Mouse (Mus musculus) right cerebral cortex, adult 2 months (tissue): ENCODE measurements around the gene Best1.
A peak's percentile ranks its signal among the peaks of the same experiment; 100 is the strongest.

ENCODE experiments used
- DNase-seq, 2 experiments: peaks; one replicate each; pipeline ENCODE4 v3.0.0; 2021 to 2022; ENCODE audit warnings: low spot score in 2 of 2

Gene Best1

DNA sequence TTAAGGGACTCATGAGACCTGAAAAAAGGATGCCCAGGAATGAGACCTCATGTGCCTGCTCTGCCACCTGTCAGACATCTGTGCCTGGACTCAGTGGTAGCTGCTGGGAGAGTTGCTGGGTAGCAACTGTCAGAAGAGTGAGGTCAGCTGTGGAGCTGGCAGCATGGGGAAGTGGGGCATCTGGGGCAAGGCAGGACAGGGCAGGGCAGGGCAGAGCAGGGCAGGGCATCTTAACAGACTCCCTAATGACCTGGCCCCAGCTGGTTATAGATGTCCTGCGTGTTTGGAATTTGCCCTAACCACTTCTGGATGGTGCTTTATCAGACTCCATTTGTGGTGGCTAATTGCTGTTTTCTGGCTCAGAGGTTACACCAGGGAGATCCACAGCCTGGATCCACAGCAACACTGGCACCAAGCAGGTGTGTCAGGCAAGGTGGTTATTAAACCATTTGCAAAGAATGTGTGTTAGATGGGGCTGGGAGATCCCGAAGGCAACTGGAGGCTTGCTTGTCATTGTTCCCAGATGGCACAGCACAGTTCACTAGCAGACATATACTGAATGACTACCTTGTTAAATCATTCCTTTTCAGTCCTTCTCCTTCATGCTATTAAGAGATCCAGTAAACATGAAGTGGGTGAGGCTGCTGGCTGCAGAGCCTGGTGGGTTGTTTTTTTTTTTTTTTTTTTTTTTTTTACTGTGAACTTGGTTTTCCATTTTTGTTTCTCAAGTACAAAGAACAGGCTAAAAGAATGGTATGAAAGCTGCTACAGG is 35.2 kb downstream of the Best1 start:
- no peak for DNase-seq

DNA sequence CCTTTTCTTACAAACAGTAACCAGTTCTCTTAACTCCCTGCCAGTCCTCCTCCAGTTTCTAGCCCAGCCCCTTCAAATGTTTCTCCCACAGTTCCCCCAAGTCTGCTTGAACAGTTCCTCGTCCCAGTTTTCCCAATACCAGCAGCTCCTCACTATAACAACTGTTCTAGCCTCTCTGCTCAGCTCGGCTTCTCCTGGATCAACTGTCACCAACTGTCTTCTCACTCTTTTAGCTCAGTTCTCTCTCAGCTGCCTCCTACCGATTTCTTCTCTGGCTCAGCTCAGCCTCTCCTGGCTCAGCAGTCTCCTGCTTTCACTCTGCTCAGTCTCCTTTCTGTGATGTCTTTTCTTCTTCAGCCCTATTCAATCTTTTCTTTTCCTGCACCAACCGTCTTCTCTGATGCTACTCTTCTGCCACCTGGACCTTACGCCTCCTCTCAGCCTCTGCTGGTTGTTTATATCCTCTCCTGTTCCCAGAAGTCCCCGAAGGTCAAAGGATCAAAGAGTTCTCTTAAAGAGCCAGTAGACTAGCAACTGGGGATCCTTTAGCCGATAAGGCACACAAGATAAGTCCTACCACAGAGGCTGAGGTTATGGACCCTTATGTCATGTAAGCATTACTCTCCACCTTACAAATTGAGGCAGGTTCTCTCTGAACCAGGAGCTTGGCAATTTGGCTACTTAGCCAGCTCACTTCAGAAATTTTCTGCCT is 37.1 kb downstream of the Best1 start:
- DNase-seq, result peak in 1 of 2 experiments; percentile 49

DNA sequence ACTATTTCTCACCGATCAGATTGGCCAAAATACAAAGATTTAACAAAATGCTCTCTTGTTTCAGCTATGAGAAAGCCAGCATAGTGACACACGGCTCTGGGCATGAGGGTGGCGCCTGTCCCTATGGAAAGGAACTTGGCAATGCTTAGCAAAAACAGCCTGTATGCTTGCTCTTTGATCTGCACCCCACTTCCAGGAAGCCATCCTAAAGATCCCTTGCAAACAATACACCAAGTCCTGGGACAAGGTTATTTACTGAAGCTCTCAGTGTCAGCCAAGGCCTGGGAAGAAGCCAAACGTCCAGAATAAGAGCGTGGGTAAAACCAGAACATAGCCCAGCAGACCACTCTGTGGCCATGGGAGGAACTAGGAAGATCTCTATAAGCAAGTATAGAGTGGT is 40.7 kb downstream of the Best1 start:
- no peak for DNase-seq

DNA sequence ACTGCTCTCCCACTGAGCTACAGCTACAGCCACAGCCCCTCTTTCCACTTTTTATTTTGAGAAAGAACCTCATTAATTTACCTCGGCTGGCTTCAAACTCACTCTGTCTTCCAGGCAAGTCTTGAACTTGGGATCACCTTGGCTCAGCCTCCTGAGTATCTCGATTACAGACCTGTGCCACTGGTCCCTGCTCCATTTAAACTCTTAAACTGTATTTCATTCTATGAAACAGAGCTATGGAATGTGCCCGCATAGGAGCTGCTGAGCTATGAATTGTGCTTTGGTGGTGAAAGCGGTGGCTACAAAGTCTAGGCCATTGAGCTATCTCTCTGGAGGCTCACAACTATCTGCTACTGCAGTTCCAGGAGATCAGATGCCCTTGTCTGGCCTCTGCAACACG is 43.5 kb downstream of the Best1 start:
- DNase-seq, result no peak

DNA sequence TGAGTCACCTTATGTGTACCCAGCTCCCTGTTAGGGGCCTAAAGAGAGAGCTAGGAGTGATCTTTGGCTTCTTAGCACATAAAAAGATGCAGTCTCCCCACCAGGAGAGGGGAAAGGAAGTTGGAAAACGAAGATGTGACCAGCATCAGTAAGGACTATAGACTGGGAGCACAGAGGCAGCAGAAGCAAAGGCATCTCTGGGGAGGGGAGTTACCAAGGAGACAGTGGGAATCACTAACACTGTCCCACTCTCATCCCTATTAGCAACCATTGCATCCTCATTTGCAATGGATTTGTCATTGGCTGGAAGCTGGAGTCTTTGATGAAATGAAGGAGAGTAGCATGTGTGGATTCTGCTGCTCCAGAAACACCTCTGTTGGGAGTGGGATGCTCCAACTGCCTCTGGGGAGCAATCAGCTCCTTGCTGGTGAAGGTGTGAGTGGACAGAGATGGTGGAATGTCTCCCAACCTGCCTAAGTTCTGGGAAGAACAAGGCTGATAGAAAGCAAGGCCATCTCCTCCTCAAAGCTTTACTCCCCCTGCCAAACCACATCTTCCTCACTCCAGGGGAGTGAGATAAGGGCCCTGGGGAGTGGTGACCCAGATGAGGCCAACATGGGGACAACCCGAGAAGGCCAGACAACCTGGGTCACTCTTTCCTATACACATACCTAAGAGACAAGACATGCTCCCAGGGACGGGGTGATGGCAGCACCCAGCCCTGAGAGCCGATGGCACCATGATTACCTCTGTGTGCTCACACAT is 44.6 kb downstream of the Best1 start:
- DNase-seq, result no peak

DNA sequence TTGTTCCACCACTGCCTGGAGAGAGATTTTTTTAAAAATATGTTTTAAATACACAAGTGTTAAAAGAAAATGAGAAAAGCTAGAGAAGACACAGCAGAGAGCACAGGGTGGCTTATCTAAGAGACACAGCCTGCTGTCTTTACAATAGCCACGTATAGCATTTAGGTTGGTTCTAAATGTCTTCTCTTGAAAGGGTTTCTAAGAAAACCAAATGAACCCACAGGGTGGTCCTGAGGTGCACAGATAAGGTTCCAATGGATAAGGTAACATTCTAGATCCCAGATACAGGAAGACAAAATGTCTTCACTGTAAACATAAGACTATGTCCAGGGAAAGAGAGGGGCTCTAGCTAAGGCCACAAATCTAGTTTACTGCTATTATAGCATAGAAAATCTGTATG is 46.0 kb downstream of the Best1 start:
- no peak for DNase-seq

DNA sequence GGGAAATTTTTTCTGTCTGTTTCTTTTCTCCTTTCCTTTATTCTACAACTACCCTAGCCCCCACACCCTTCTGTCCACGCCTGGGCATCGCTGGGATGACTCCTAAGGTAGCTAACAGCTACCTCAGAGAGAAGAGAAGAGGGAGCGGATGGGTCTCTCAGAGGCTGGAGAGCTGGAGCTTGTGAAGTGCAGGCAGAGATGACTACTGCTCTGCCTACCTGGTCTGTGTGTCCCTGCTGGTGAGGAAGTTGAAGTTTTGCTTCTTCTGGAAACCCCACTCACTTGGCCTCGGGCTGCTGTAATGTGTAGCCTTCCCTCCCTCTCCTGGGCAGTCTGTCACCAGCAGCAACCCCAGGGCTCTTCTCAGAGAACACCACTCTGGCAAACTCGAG is 46.6 kb downstream of the Best1 start:
- DNase-seq, result no peak

DNA sequence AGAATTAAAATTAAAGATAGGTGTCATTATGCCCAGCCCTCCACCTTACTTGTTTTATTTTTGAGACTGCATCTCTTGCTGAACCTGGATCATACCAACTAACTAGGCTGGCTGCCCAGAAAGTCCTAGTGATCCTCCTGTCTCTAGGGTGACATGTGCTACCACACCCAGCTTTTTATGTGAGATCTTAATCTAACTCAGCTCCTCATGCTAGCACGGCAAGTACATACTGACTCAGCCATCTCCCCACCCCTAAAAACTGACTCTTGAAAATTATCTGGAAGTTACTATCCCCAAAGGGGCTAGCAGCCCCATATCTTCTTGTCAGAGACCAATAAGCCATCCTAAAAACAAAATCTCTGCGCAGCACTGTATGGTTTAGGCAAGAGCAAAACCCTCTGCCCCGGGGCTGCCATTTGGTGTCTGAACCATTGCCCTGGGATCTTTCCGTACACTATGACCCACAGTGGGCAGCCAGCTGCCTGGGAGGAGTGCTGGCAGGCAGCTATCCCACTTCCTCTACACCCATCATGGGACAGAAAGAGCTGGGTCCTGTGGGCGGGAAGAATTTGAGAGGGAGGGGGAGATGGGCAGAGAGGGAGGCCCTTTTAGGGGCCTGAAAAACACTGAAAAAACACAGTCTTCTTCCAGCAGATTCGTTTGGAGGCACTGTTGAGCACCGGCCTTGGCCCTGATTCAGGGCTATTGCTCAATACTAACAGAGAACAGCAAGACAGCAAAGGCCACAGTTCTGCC is 47.2 kb downstream of the Best1 start:
- peak; percentile 43 to 74 for DNase-seq

DNA sequence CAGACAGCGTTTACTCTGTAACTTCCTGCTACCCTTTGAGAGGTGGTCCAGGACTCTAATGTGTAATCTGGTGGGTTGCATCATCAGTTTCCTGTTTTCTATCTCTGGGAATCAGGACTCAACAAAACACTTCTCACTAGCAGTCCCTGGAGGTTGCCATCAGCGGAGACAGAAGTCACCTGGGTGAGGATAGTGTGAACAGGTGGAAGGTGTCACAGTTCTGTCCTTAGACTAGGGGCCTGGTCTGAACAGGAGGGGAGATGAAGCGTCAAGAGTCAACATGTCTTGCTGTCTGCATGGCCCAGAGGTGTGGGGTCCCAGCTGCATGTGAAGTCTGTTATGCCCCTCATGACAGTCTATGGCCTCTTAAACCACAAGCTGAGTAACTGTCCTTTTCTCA is 48.5 kb downstream of the Best1 start:
- DNase-seq, result no peak

DNA sequence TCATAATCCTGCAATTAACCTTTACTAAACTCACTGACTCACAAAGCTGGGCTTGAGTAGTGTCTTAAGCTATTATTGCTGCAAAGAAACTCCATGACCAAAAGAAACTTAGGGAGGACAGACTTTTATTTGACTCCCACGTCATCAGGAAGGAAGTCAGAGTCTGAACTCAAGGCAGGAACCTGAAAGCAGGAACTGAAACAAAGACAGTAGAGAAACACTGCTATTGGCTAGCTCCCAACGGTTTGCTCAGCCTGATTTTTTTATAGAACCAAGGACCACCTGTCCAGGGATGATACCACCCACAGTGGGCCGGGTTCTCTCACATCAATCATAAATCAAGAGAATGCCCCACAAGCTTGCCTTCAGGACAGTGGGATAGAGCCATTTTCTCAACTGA is 49.0 kb downstream of the Best1 start:
- no peak for DNase-seq

DNA sequence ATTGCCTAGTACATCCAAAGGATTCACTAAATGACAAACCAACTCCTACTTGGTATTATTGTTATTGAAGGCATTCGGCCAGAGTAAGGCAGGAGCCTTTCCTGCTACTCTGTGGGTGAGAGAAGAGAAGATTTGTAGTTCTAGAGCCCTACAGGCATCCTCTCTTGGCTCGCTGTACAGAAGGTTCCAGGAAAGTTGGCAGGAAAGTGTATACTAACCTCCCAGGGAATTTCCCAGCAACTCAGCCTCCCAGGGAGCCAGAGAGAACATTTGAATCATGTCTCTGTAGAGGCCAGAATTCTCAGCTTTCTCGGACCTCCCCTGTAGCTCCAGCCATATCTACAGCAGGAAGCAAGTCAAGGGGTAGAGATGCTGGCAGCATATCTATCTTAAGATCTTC is 54.4 kb downstream of the Best1 start:
- DNase-seq, result no peak

DNA sequence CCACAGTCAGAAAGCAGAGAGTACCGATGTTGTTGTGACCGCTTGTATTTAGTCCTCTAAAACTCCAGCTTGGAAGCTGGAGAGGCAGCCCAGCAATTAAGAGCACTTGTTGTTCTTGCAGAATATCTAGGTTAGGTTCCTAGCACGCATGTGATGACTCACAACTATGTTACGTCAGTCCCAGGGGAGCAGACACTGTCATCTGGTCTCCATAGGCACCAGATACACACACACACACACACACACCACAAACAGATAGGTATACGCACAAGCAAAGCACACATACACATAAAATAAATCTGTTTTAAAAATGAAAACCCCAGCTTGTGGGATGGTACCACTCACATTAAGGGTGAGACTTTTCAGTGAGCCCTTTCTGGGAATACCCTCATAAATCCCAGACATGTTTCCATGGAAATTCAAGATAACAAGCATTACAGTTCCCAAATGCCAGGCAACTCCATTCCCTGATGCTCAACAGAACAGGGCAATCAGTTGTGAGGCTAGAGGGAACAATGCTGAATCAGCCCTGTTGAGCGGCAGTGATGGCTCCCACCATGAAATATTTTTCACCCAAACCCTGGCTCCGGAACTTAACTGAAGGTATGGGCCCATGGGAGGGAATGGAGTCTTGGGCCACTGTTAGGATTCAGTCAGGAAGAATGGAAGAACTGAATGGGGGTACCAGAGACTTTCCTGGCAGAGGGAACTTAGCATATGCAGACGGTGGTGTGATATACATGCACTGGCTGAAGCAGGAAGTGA is 55.5 kb downstream of the Best1 start:
- peak in 1 of 2 experiments; percentile 25 for DNase-seq

DNA sequence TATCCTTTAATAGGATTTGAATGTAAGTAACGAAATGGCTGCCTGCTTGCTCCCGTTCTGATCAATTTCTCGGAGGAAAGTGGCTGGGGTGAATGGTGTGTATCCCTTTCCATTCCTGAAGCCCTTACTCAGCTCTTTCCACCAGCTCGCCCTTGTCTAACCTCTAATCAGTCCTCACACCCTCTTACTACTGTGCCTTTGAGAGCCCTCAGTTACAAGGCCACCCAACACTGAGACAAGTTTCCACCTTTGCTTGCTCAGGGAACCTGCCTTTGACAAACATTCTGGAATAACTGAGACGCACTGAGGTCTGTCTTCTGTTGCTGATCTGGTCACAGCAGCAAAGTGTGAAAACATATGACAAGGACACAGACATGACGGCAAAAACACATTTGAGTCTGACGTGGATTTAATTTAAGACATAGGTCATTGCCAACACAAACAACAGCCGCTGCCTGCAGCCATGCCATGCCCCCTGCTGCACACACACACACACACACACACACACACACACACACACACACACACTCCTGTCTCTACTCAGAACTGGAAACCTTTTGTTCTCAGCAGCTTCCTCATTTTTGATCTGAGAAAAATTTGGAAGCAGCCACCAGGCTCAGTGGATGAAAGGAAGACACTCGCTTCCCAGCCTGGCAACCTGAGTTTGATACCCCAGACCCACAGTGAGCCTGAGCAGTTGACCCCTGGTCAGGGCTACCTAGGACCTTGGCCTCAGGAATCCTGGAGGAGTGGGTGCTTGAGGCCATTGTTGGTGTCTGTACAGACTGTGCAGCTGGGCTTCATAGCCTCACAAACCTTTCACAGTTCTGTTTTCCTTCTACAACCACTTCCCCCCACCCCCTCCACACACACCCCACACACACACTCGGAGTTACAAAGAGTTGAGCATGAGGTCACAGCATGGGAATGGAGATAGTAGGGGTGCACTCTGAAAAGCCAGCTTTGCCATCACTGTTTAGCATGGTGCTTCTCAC is 58.6 kb downstream of the Best1 start:
- no peak for DNase-seq

DNA sequence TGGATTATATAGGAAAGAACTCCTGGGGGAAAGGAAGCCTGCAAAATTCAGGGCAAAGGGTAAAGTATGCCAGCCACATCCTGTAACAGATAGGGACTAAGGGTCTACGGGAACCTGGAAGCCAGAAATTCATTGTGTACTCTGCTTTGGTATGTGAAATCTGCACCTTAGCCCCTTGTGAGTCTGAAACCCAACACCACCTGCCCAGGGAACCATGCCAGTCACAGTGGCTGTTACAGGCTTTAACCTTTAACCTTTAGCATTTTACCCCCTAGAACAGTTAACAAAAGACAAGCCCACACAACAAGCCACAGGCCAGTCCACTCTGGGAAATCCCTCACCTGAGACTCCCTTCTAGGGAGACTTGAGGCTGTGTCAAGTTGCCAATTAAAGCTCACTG is 59.6 kb downstream of the Best1 start:
- DNase-seq, result no peak

DNA sequence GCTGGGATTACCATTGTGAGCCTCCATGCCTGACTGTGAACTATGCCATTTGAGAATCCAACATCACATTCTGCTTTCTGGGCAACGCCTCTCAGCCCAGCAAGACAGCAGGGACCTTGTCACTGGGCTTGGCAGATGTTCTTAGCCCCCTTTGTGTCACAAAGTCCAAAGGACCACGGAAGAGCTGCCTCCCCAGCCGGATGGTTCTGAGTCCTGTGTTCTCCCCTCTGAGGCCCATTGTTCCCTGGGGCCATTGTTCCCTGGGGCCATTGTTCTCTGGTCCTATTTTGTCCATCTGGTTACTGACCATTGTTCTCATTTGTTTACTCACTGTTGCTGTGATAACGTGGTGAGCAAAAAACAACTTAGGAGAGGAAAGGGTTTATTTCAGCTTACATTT is 60.5 kb downstream of the Best1 start:
- no peak for DNase-seq

DNA sequence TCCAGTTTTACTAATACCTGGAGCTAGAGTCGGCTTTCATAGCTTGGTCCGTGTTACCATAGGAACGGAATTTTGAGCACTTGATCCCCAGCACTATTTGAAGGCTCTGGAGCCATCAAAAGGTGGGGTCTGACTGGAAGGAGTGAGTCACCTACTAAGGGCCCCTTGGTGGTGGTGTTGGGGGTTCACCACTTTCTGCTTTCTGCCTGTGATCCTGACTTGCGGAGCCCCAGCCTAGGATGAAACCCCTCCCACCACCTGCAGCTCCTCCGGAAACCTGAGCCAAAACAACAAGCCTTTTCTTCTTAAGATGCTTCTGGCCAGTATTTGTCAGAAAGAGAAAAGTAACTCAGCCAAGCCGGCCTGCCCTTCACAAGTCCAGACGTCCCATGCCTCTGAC is 61.6 kb downstream of the Best1 start:
- no peak for DNase-seq

DNA sequence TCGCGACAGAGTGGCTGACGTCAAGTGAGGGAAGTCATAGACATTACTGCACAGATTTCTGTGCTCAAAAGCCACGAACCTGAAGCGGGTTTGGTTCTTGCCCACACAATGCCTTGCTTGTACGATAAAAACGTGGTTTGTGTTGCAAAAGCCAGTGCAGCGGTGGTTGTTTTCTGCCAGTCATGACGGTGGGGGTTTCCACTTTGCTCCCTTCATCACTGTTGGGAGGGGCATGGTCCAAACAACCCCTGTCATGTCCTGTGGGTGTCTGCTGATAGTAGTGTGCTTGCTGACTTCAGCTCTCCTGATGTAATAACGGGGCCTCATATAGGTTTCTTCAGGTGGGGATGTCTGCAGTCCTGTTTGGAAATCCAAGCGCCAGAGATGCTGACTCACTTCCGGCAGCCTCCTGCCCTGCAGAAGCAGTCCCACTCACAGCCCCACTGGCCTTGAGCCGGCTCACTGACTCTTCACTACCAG is 62.6 kb downstream of the Best1 start:
- no peak for DNase-seq

DNA sequence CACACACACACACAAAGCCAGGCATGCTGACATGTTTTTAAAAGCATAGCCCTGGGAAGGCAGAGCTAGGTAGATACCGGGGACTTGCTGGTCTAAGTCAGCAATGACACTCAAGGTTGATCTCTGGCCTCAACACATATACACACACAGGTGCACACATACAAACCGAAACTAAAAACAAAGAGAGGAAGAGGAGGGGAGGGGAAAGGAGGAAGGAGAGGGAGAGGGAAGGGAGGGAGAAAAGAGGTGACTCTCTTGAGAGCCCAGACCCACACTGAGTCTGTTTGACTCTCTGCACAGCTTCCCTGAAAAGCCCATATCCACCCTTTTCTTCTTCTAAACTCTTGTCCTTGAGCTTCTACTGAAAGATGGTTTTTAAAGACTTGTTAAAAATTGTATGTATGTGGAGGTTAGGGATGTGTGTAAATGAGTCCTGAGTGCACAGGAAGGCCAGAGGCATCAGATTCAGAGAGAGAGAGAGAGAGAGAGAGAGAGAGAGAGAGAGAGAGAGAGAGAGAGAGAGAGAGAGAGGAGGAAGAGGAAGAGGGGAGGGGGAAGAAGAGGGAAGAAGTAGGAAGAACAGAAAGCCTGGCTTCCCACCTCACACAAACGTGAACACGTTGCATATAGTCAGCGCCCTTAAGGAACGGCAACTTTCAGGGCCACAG is 63.1 kb downstream of the Best1 start:
- DNase-seq, result no peak

DNA sequence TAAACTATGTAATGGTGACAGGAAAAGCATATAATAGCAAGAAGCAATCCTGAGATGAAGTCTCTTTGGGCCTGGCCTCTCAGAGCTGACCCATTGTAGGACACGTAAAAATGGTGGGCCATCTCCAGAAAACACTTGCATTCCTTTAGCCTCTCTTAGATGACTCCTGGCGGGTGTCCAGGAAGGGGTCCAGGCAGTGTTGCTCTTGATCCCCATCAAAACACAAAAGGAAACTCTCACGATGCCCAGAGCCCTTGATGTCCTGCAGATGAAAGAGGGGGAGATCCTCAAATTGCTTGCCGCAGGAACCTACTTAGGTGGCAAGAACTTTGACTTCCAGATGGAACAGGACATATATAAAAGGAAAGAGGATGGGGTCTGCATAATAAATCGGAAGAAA is 64.0 kb downstream of the Best1 start:
- no peak for DNase-seq
